Mouse (Mus musculus) neural tube, embryonic 13.5 days (tissue): ENCODE data around the gene Baiap2l2. TPM values are rescaled to one million over a fixed set of nuclear protein-coding genes. Genes with fewer than 3 reads are reported as not detected.

ENCODE experiments used
- ATAC-seq: fragments of 200-750 bp; cut with Nextera tagmentation; 2 replicates; pipeline ENCODE4 v1.8.0; 2017; ENCODE audit warnings: low read depth, mild to moderate bottlenecking, moderate TSS enrichment, moderate library complexity
- H3K27ac ChIP-seq: fragments of 300-500 bp; sonication (generic); replicated peaks from 2 replicates; pipeline ENCODE4 v1.5.1; 2015; ENCODE audit warnings: moderate library complexity, mild to moderate bottlenecking, inconsistent platforms
- H3K27me3 ChIP-seq: fragments of 300-500 bp; sonication (generic); 2 replicates; pipeline ENCODE4 v1.6.1; 2015; ENCODE audit warnings: mild to moderate bottlenecking, inconsistent platforms
- H3K36me3 ChIP-seq: fragments of 300-500 bp; sonication (generic); 2 replicates; pipeline ENCODE4 v1.6.1; 2015; ENCODE audit warnings: mild to moderate bottlenecking, inconsistent platforms
- H3K4me1 ChIP-seq: fragments of 300-500 bp; sonication (generic); replicated peaks from 2 replicates; pipeline ENCODE4 v1.6.1; 2015; ENCODE audit warnings: inconsistent platforms
- H3K4me2 ChIP-seq: fragments of 300-500 bp; sonication (generic); 2 replicates; pipeline ENCODE4 v1.6.1; 2015; ENCODE audit warnings: inconsistent platforms, mild to moderate bottlenecking, moderate library complexity
- H3K4me3 ChIP-seq: fragments of 300-500 bp; sonication (generic); 2 replicates; pipeline ENCODE4 v1.5.1; 2015; ENCODE audit warnings: mild to moderate bottlenecking, inconsistent platforms
- H3K9ac ChIP-seq: fragments of 300-500 bp; sonication (generic); 2 replicates; pipeline ENCODE4 v1.6.1; 2015; ENCODE audit warnings: moderate library complexity, mild to moderate bottlenecking, inconsistent platforms
- H3K9me3 ChIP-seq: fragments of 300-500 bp; sonication (generic); 2 replicates; pipeline ENCODE4 v1.6.1; 2016; ENCODE audit warnings: inconsistent platforms
- WGBS: fragments of 180-500 bp; shearing (Covaris S2); methylation state at CpG from one replicate; pipeline ENCODE4 v1.1.7; 2015; 5-methylcytosine and 5-hydroxymethylcytosine counted together
- polyA plus RNA-seq: library from polyadenylated mRNA; unstranded; fragments of >200 nt; fragmentation: Nextera tagmentation; extraction: Ambion mirVana; gene quantifications from 2 replicates; pipeline ENCODE4 v1.2.1, GENCODE M21; 2015

The Baiap2l2 gene
- polyA plus RNA-seq, 1 experiment from 2014 or later, result 2.7 TPM

- peak; percentile 83 for ATAC-seq
- peak overlapping the region; percentile 35 for H3K9ac ChIP-seq
- peak overlapping the region; percentile 73 for H3K4me2 ChIP-seq
- H3K9me3 ChIP-seq, result no peaks in the 10 kb centered on the region
- H3K27me3 ChIP-seq, result peaks cover 5% of the 10 kb centered on the region; the same call in 1 of the 2 replicates
- H3K4me3 ChIP-seq, result peak overlapping the region; percentile 36
- WGBS, result under 1% methylated on average over 33 of the region's 33 CpGs
- no peak overlapping the region for H3K27ac ChIP-seq
- no peaks in the 10 kb centered on the region for H3K36me3 ChIP-seq
- H3K4me1 ChIP-seq, result peaks cover 21% of the 10 kb centered on the region
These were observed 14.8 kb downstream of the Baiap2l2 start for GRCm38 (mm10) chr15:79270317-79271123.

DNA sequence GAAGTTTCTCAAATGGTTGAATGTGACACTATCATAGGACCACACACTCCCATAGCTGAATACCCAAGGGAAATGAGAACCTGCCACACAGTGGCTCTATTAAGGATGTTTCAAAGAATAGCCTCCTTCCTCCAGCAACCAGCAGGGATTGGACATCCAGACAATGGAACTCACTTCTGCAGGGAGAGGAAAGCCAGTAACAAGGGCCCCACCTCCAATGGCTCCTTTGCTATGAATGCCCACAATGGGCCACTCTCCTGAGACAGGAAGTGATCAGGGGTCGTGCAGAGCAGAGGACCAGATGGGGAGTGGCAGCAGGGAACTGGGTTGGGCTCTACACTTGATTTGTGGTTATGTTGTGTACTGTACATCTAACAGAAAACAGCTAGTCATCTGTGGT lies 16.8 kb downstream of the Baiap2l2 start:
- Histone ChIP-seq H3K4me1 (peaks cover 21% of the 10 kb centered on the region), H3K4me2 (no peak overlapping the region), H3K27me3 (peaks cover 16% of the 10 kb centered on the region), H3K9me3 (no peaks in the 10 kb centered on the region), H3K9ac (no peak overlapping the region), H3K4me3 (no peak overlapping the region), H3K27ac (no peak overlapping the region), H3K36me3 (no peaks in the 10 kb centered on the region)
- ATAC-seq, result no peak
- 21% methylated on average over 1 of the region's 1 CpGs for WGBS

GRCm38 (mm10) chr15:79265384-79265783 lies 20.0 kb downstream of the Baiap2l2 start:
- no peak overlapping the region for H3K4me2 ChIP-seq
- H3K9ac ChIP-seq, result no peak overlapping the region
- H3K9me3 ChIP-seq, result no peaks in the 10 kb centered on the region
- 78% methylated on average over 4 of the region's 4 CpGs for WGBS
- no peak overlapping the region for H3K27ac ChIP-seq
- H3K4me1 ChIP-seq, result peaks cover 23% of the 10 kb centered on the region
- H3K27me3 ChIP-seq, result peaks cover 48% of the 10 kb centered on the region
- ATAC-seq, result no peak
- no peaks in the 10 kb centered on the region for H3K36me3 ChIP-seq
- no peak overlapping the region for H3K4me3 ChIP-seq

- no peak overlapping the region for H3K4me3 ChIP-seq
- 92% methylated on average over 6 of the region's 6 CpGs for WGBS
- H3K9me3 ChIP-seq, result no peaks in the 10 kb centered on the region
- peaks cover 59% of the 10 kb centered on the region for H3K27me3 ChIP-seq
- no peaks in the 10 kb centered on the region for H3K36me3 ChIP-seq
- no peak overlapping the region for H3K27ac ChIP-seq
- H3K9ac ChIP-seq, result no peak overlapping the region
- ATAC-seq, result no peak
- H3K4me1 ChIP-seq, result peaks cover 19% of the 10 kb centered on the region
- H3K4me2 ChIP-seq, result no peak overlapping the region
These were observed 21.6 kb downstream of the Baiap2l2 start for GRCm38 (mm10) chr15:79263726-79264125.

- peak overlapping the region; percentile 23; the same call in 1 of the 2 replicates for H3K9ac ChIP-seq
- peaks cover 19% of the 10 kb centered on the region for H3K4me1 ChIP-seq
- H3K36me3 ChIP-seq, result no peaks in the 10 kb centered on the region
- no peaks in the 10 kb centered on the region for H3K9me3 ChIP-seq
- 93% methylated on average over 3 of the region's 3 CpGs for WGBS
- 0 out of 2 replicates have a peak overlapping the region, but pooled peaks have one; percentile 99 for H3K4me2 ChIP-seq
- no peak overlapping the region for H3K4me3 ChIP-seq
- peaks cover 64% of the 10 kb centered on the region for H3K27me3 ChIP-seq
- H3K27ac ChIP-seq, result no peak overlapping the region
- ATAC-seq, result no peak
These were observed 22.5 kb downstream of the Baiap2l2 start for GRCm38 (mm10) chr15:79262786-79263309.

DNA sequence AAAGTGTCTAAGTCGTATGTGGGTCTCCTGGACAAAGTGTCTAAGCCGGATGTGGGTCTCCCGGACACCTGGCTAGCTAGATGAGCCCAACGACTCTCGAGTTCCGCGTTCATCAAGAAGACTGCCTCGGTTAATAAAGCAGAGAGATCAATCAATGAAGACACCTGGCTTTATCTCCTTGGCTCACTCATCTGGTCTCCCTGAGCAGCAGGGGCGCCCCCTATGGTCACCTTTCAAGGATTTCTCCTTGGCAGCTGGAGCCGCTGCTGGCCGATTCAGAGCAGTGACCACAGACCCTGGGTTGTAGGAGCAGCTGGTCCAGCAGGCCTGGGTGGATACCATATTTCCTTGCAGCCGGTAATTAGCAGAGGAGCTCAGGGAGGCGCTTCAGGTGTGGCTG lies 23.0 kb downstream of the Baiap2l2 start:
- Histone ChIP-seq H3K9ac (peak overlapping the region; percentile 23; the same call in 1 of the 2 replicates), H3K4me3 (no peak overlapping the region), H3K9me3 (no peaks in the 10 kb centered on the region), H3K27ac (no peak overlapping the region), H3K4me2 (peak overlapping the region; percentile 99), H3K4me1 (peaks cover 19% of the 10 kb centered on the region), H3K27me3 (peaks cover 64% of the 10 kb centered on the region), H3K36me3 (no peaks in the 10 kb centered on the region)
- ATAC-seq, result no peak
- WGBS, result 20% methylated on average over 13 of the region's 13 CpGs

- Histone ChIP-seq H3K9me3 (no peaks in the 10 kb centered on the region), H3K36me3 (no peaks in the 10 kb centered on the region), H3K9ac (peak overlapping the region; percentile 75), H3K4me3 (peak overlapping the region; percentile 57), H3K27ac (no peak overlapping the region), H3K27me3 (peaks cover 64% of the 10 kb centered on the region), H3K4me2 (peak overlapping the region; percentile 99), H3K4me1 (peaks cover 19% of the 10 kb centered on the region)
- WGBS, result under 1% methylated on average over 23 of the region's 28 CpGs
- ATAC-seq, result peak; percentile 71; the same call in 1 of the 2 replicates
These were observed 23.6 kb downstream of the Baiap2l2 start for GRCm38 (mm10) chr15:79261757-79262156.

- H3K27me3 ChIP-seq, result peaks cover 64% of the 10 kb centered on the region
- ATAC-seq, result peak; percentile 58
These were observed 24.1 kb downstream of the Baiap2l2 start for GRCm38 (mm10) chr15:79261095-79261725.

DNA sequence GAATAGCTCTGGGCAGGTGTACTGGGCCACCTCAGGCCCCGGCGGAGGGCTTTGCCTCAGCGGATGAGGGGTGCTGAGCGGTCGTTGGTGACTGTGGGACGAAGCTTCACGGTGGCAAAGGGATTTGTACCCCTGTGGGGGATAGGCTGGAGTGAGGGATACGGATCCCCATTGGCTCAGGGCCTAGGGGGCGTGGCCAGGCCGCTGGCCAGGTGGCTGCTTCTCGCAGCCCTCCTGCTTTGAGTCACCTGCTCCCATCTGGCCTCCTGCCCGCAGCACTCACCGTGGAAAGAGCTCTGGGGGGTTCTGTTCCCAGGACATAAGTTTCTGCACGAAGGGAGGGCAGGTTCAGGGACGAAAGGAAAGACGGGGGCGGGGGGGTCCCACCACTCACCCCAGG lies 26.8 kb downstream of the Baiap2l2 start:
- peaks cover 72% of the 10 kb centered on the region for H3K27me3 ChIP-seq
- 27% methylated on average over 17 of the region's 17 CpGs for WGBS
- H3K9ac ChIP-seq, result no peak overlapping the region
- H3K27ac ChIP-seq, result no peak overlapping the region
- no peak overlapping the region for H3K4me2 ChIP-seq
- no peaks in the 10 kb centered on the region for H3K9me3 ChIP-seq
- no peak overlapping the region for H3K4me3 ChIP-seq
- no peak for ATAC-seq
- no peaks in the 10 kb centered on the region for H3K36me3 ChIP-seq
- peaks cover 19% of the 10 kb centered on the region for H3K4me1 ChIP-seq

More at GRCm38 (mm10) chr15:79261095-79261725, 24.1 kb downstream of the Baiap2l2 start:
- Histone ChIP-seq H3K36me3 (no peaks in the 10 kb centered on the region), H3K27ac (no peak overlapping the region), H3K4me2 (peak overlapping the region; percentile 99), H3K9me3 (no peaks in the 10 kb centered on the region), H3K4me3 (peak overlapping the region; percentile 57), H3K4me1 (peaks cover 19% of the 10 kb centered on the region), H3K9ac (peak overlapping the region; percentile 75)
- under 1% methylated on average over 54 of the region's 62 CpGs for WGBS

GRCm38 (mm10) chr15:79254661-79255060 lies 30.7 kb downstream of the Baiap2l2 start, which contains the start of gene Slc16a8:
Gene Slc16a8, minus strand, starts transcription at chr15:79254761.
- 33% methylated on average over 3 of the region's 3 CpGs for WGBS
- Histone ChIP-seq H3K9ac (no peak within 1 kb of the TSS), H3K36me3 (0 out of 2 replicates have a peak, but pooled peaks cover 6% of the 10 kb centered on the region), H3K4me3 (no peak within 1 kb of the TSS), H3K4me2 (no peak within 1 kb of the TSS), H3K4me1 (peaks cover 12% of the 10 kb centered on the region), H3K27ac (no peak within 1 kb of the TSS), H3K27me3 (peaks cover 72% of the 10 kb centered on the region), H3K9me3 (no peaks in the 10 kb centered on the region)
- no peak for ATAC-seq

- H3K27ac ChIP-seq, result no peak overlapping the region
- H3K36me3 ChIP-seq, result peaks cover 23% of the 10 kb centered on the region
- peaks cover 58% of the 10 kb centered on the region for H3K27me3 ChIP-seq
- no peaks in the 10 kb centered on the region for H3K9me3 ChIP-seq
- H3K4me1 ChIP-seq, result peaks cover 12% of the 10 kb centered on the region
- H3K4me3 ChIP-seq, result peak overlapping the region; percentile 37
- no peak; the same call in 1 of the 2 replicates for ATAC-seq
- peak overlapping the region; percentile 69 for H3K4me2 ChIP-seq
- WGBS, result 29% methylated on average over 24 of the region's 24 CpGs
- H3K9ac ChIP-seq, result peak overlapping the region; percentile 73
These were observed 32.8 kb downstream of the Baiap2l2 start for GRCm38 (mm10) chr15:79252580-79252979.
